Comparison of ENCODE assay signal across 25 mouse cellular contexts in genomic region chr1:55659518-55660210, GRCm38 (mm10).
DNase-seq lines count a peak whose midpoint lies in the region; ATAC-seq lines count a peak whose summit lies in the region.
"Had no signal": no experiment of that assay in that cellular context is flagged by ENCODE, and none has a peak within 500 bp of the region (broad histone marks: within the 10 kb centered on the region; RNA-seq: fewer than 3 reads in every experiment).

No protein-coding gene starts in this region.

- H3K36me3 ChIP-seq in neural tube, embryonic 14.5 days (ENCODE audit: control insufficient read depth, insufficient read depth, low read length): no peaks in the 10 kb centered on the region
- H3K36me3 ChIP-seq in neural tube, embryonic 15.5 days: no peaks in the 10 kb centered on the region
- no peaks in the 10 kb centered on the region for H3K36me3 ChIP-seq in hindbrain, embryonic 16.5 days (ENCODE audit: control insufficient read depth, insufficient read depth, low read length)
- no peaks in the 10 kb centered on the region for H3K36me3 ChIP-seq in kidney, embryonic 15.5 days
- H3K36me3 ChIP-seq: embryonic facial prominence, embryonic 15.5 days; G1E; heart, embryonic 12.5 days; limb, embryonic 10.5 days had no signal

- no peak overlapping the region for H3K4me3 ChIP-seq in neural tube, embryonic 14.5 days (ENCODE audit: low read depth, low read length)
- H3K4me3 ChIP-seq in neural tube, embryonic 15.5 days (replicated peaks): no peak overlapping the region
- no peak overlapping the region for H3K4me3 ChIP-seq in hindbrain, embryonic 16.5 days (ENCODE audit: low read length)
- no peak overlapping the region for H3K4me3 ChIP-seq in kidney, embryonic 15.5 days (replicated peaks)
- H3K4me3 ChIP-seq: embryonic facial prominence, embryonic 15.5 days; heart, embryonic 12.5 days; left cerebral cortex, adult 2 months; limb, embryonic 10.5 days had no signal

- H3K4me1 ChIP-seq in neural tube, embryonic 14.5 days (ENCODE audit: control insufficient read depth, insufficient read depth, low read length): no peaks in the 10 kb centered on the region
- no peaks in the 10 kb centered on the region for H3K4me1 ChIP-seq in neural tube, embryonic 15.5 days
- H3K4me1 ChIP-seq in hindbrain, embryonic 16.5 days (ENCODE audit: control insufficient read depth, insufficient read depth, low read depth, low read length): peaks cover 5% of the 10 kb centered on the region; the same call in 1 of the 2 replicates
- H3K4me1 ChIP-seq in kidney, embryonic 15.5 days: 0 out of 2 replicates have a peak, but pooled peaks cover 1% of the 10 kb centered on the region
- H3K4me1 ChIP-seq: embryonic facial prominence, embryonic 15.5 days; heart, embryonic 12.5 days; limb, embryonic 10.5 days had no signal

- no peak overlapping the region for H3K4me2 ChIP-seq in neural tube, embryonic 14.5 days (ENCODE audit: low read depth, low read length)
- H3K4me2 ChIP-seq in neural tube, embryonic 15.5 days: no peak overlapping the region
- H3K4me2 ChIP-seq in hindbrain, embryonic 16.5 days (ENCODE audit: low read length): no peak overlapping the region
- H3K4me2 ChIP-seq in kidney, embryonic 15.5 days: no peak overlapping the region
- H3K4me2 ChIP-seq: embryonic facial prominence, embryonic 15.5 days; heart, embryonic 12.5 days had no signal

- ATAC-seq in frontal cortex, adult (ENCODE audit: low TSS enrichment): peak; percentile 41
- peak; percentile 45; the same call in 1 of the 2 replicates for ATAC-seq in neural tube, embryonic 14.5 days (ENCODE audit: low read depth)
- no peak for ATAC-seq in neural tube, embryonic 15.5 days (ENCODE audit: low FRiP score)
- ATAC-seq in hindbrain, embryonic 16.5 days: peak; percentile 59
- no peak for ATAC-seq in kidney, embryonic 15.5 days (replicated peaks; ENCODE audit: low FRiP score)
- ATAC-seq: activated CD4-positive, CD25-positive, alpha-beta regulatory T cell, adult 4 months; inflammation-experienced regulatory T-cells, adult 6 months had no signal

- H3K27me3 ChIP-seq in neural tube, embryonic 14.5 days (ENCODE audit: control insufficient read depth, insufficient read depth, low read length): no peaks in the 10 kb centered on the region
- no peaks in the 10 kb centered on the region for H3K27me3 ChIP-seq in neural tube, embryonic 15.5 days (replicated peaks)
- no peaks in the 10 kb centered on the region for H3K27me3 ChIP-seq in hindbrain, embryonic 16.5 days (replicated peaks; ENCODE audit: control insufficient read depth, insufficient read depth, low read length)
- H3K27me3 ChIP-seq in kidney, embryonic 15.5 days: no peaks in the 10 kb centered on the region
- H3K27me3 ChIP-seq: embryonic facial prominence, embryonic 15.5 days had no signal

- DNase-seq in frontal cortex, postnatal 36 days (ENCODE audit: low spot score in 2 of 2): no peak
- DNase-seq in kidney, postnatal 4 days: no peak
- DNase-seq: adrenal gland, postnatal 10 days; cerebellum, adult 11 months; cerebellum, postnatal 25 days; embryo, embryonic 11 days; gastrocnemius, postnatal 10 days; heart, postnatal 14 days; kidney, adult 8-10 months; kidney, postnatal 25 days; layer of hippocampus, adult 9-11 months; lung, adult 18-20 months; thymus, postnatal 25 days had no signal

- H3K9me3 ChIP-seq in neural tube, embryonic 14.5 days (ENCODE audit: control insufficient read depth, low read length): no peaks in the 10 kb centered on the region
- H3K9me3 ChIP-seq in neural tube, embryonic 15.5 days (replicated peaks): no peaks in the 10 kb centered on the region
- H3K9me3 ChIP-seq in hindbrain, embryonic 16.5 days (ENCODE audit: control insufficient read depth, low read length): no peaks in the 10 kb centered on the region; the same call in 1 of the 2 replicates
- H3K9me3 ChIP-seq in kidney, embryonic 15.5 days (replicated peaks): no peaks in the 10 kb centered on the region
- H3K9me3 ChIP-seq: embryonic facial prominence, embryonic 15.5 days; G1E; heart, embryonic 12.5 days; limb, embryonic 10.5 days had no signal

- no peak overlapping the region for H3K9ac ChIP-seq in neural tube, embryonic 14.5 days (replicated peaks; ENCODE audit: low read depth, low read length)
- no peak overlapping the region for H3K9ac ChIP-seq in neural tube, embryonic 15.5 days (replicated peaks)
- no peak overlapping the region for H3K9ac ChIP-seq in hindbrain, embryonic 16.5 days (ENCODE audit: low read depth, low read length)
- H3K9ac ChIP-seq in kidney, embryonic 15.5 days: no peak overlapping the region
- H3K9ac ChIP-seq: embryonic facial prominence, embryonic 15.5 days; heart, embryonic 12.5 days had no signal

- 57% methylated on average over 8 of the region's 8 CpGs for WGBS in neural tube, embryonic 14.5 days
- WGBS in neural tube, embryonic 15.5 days: 58% methylated on average over 8 of the region's 8 CpGs
- WGBS in hindbrain, embryonic 16.5 days: 55% methylated on average over 8 of the region's 8 CpGs
- WGBS in kidney, embryonic 15.5 days: 65% methylated on average over 8 of the region's 8 CpGs

- H3K27ac ChIP-seq in neural tube, embryonic 14.5 days (ENCODE audit: low read depth, low read length): no peak overlapping the region
- H3K27ac ChIP-seq in neural tube, embryonic 15.5 days (replicated peaks): no peak overlapping the region
- H3K27ac ChIP-seq in hindbrain, embryonic 16.5 days (ENCODE audit: low read depth, low read length): no peak overlapping the region
- H3K27ac ChIP-seq in kidney, embryonic 15.5 days: no peak overlapping the region
- H3K27ac ChIP-seq: embryonic facial prominence, embryonic 15.5 days; left cerebral cortex, adult 2 months; limb, embryonic 10.5 days had no signal

Comparison
In these comparisons a context has a peak if more than half of its experiments do, and no peak if none do; other contexts are left out.
1. ATAC-seq: peak in frontal cortex, adult (single experiment), neural tube, embryonic 14.5 days (single experiment) and hindbrain, embryonic 16.5 days (single experiment); none in neural tube, embryonic 15.5 days (single experiment) and kidney, embryonic 15.5 days (single experiment).